Mouse (Mus musculus) monocyte, adult 5-6 weeks (primary cell): ENCODE results near the gene Klf6. TPM values are rescaled to one million over a fixed set of nuclear protein-coding genes. Genes with fewer than 3 reads are reported as not detected.

Experiments used
- ATAC-seq: fragments of 153-309, 156-312 bp; replicated peaks from 2 replicates; pipeline ENCODE4 v1.8.0; 2017; ENCODE audit warnings: mild to moderate bottlenecking; ENCODE audit not compliant: low TSS enrichment, insufficient number of reproducible peaks, severe bottlenecking, poor library complexity, low FRiP score
- total RNA-seq: library from RNA; stranded (forward); fragments of 200-1000, 200-491, 200-594 nt; gene quantifications from 3 replicates; pipeline ENCODE4 v1.2.3, GENCODE M21; 2017

Gene Klf6
- total RNA-seq, 1 experiment from 2014 or later = 525 TPM

GRCm38 (mm10) chr13:5862003-5862625 lies 832 bp downstream of the Klf6 start:
- no peak for ATAC-seq

DNA sequence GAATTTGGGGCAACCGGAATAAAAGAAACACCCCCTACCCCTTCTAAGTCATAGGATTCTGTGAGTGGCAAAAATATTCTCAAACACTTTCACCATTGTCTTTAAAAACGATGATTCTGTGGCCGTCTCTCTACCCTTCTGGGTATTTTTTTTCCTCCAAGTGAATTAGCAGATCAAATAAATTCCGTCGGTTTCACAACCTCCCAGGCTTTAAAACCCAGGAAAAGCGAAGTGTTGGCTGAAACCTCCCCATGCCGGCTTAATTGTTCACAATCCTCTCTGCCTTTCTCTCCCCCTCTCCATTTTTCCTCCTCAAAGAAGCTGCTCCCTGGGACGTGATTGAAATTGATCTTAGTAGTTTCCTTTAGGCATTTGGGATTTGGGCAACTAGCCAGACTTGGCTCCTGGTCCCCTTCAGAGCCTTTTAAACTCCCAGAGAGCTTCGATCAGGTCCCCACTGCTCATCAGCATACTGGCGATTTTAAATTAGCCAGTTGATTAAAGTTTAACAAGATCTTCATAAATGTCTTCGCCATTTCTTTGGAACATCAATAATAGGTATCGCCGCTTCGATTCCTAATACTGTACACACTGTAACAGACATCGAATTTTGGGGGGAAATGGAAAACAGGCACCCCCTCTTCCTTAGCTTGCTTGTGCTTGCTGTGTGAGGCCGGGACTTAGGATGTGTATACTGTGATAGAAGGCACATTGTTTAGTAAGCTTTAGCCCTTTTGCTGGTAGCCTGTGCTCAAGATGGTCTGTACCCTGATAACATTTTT lies 1.5 kb downstream of the Klf6 start:
- no peak for ATAC-seq

GRCm38 (mm10) chr13:5863408-5863891 lies 2.2 kb downstream of the Klf6 start:
- ATAC-seq = no peak

DNA sequence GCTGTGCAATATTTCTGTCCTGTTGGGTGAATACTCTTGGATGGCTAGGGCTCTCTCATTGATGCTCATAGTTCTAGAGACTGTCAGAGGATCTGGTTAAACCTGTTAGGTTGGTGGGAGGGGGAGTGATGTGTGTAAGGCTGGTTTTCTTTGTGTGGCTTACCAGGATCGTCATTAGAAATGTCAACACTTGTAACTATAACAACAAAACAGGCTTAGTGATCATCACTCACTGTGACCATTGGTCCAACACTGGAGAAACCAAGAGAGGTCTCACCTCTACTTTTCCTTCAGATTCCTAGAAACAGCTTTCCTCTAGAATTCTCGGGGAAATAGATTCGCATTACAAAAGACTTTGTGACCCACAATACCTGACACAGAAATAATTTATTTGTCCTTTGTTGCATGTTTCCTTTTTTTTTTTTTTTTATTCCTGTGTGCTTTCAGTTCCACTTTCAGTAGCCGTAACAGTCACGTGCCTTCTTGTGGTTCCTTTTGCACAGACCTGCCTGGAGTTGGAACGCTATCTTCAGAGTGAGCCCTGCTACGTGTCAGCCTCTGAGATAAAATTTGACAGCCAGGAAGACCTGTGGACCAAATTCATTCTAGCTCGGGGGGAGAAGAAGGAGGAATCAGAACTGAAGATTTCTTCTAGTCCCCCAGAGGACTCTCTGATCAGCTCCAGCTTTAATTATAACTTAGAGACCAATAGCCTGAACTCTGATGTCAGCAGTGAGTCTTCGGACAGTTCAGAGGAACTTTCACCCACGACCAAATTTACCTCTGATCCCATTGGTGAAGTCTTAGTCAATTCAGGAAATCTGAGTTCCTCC lies 3.2 kb downstream of the Klf6 start:
- peak; percentile 30; the same call in 1 of the 2 replicates for ATAC-seq

DNA sequence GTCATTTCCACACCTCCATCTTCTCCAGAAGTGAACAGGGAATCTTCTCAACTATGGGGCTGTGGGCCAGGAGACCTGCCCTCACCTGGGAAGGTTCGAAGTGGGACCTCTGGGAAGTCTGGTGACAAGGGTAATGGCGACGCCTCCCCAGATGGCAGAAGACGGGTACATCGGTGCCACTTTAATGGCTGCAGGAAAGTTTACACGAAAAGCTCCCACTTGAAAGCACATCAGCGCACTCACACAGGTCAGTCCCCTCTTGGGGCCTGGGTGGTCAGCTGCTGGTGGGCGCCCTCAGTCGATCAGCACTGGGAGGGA lies 3.8 kb downstream of the Klf6 start:
- no peak for ATAC-seq

DNA sequence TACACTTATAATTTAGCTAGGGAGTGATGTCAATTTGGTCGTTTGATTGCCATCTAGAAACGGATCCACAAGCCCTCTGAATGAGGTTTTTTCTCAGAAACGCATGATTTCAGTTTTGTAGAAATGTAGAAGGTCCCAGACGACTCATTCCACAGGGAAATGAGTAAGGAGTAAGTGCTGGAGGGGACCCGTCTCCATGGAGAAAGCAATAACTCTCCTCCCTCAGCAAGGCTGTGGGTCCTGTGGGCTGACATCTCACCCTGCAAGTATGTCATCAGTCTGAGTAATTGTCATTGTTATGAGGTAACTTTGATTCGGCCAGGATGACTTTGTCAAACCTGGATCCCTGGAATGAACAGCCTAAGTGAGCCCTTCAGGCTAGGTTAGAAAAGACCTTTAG lies 4.8 kb downstream of the Klf6 start:
- no peak for ATAC-seq

- ATAC-seq = no peak
Observed at GRCm38 (mm10) chr13:5866532-5866931, 5.2 kb downstream of the Klf6 start.

GRCm38 (mm10) chr13:5868376-5868775 lies 7.1 kb downstream of the Klf6 start:
- no peak for ATAC-seq

DNA sequence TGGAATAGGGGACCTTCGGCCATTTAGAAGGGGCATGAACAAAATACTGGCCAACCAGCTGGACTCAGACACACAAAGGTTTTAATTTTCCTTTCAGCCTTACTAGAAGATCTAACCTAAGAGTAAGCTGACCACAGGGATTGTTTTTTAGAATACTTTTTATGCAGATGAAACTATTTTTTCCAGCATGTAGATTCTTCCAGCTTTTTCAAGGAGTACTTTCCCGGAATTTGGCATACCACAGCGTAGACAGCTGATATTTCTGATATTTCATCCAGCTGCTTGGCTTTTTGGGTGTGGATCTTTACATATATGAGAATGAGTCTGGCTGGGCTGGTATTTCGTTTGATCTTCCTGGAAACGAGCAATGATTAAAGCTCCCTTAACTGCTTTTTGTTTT lies 8.2 kb downstream of the Klf6 start:
- no peak for ATAC-seq

- ATAC-seq = no peak
Observed at GRCm38 (mm10) chr13:5869842-5870241, 8.6 kb downstream of the Klf6 start.

- ATAC-seq = no peak
Observed at GRCm38 (mm10) chr13:5870382-5871272, 9.3 kb downstream of the Klf6 start.

GRCm38 (mm10) chr13:5871414-5871813 lies 10.1 kb downstream of the Klf6 start:
- ATAC-seq = no peak

DNA sequence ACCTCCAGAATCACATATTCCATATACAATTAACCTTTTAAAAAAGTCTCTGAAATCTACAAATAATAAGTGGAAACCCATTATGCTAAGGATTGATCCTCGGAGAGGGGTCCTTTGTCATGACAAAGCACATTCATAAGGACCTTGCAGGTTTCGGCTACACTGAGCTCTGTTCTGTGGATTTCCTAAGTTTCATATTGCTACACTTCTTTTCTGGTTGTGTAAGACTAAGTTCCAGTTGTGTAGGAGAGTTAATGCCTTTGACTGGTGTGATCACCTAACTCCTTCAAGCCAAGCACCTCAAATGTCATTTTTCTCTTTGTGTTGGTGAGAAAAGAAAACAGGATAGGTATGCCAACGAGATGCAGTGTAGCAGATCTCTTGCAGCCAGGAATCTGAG lies 12.4 kb downstream of the Klf6 start:
- no peak for ATAC-seq

DNA sequence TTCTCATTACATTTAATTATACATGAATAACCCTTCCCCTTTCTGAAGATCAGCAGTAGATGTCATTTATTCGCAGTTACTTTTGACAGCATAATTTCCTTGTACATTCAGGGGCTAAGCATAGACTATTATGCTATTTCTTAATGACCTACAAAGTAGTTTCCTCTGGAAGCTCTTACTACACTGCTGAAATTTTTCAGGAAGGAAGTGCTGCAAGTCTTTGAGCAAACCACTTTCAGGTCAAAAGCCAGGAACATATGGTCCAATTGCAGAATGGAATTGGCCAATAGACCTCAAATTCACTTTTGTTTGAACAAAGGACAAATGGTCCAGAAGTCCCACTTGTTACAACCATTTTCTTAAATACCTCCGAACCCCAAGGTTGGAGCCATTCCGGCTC lies 14.2 kb downstream of the Klf6 start:
- peak; percentile 48; the same call in 1 of the 2 replicates for ATAC-seq

- ATAC-seq = no peak
Observed at GRCm38 (mm10) chr13:5878748-5879147, 17.5 kb downstream of the Klf6 start.

DNA sequence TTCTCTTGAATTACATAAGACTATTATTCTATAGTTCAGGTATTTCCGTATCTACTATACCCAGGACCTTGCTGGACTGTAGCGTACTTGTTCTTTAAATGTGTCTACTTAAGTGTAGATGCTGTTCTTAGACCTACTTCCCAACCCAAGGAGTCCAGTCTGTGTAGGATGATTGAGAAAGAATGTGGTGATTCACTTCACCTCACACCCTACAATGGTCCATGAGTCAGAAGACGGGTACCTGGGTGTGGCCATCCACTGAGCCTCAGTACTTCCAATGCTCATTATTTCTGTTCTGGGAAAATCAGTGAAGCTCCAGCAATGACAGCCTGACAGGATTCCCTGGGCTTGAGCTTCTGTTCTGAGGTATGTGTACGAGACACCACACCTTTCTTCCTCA lies 25.5 kb downstream of the Klf6 start:
- ATAC-seq = peak; percentile 51; the same call in 1 of the 2 replicates

- peak; percentile 62 for ATAC-seq
Observed at GRCm38 (mm10) chr13:5888164-5888563, 26.9 kb downstream of the Klf6 start.

- ATAC-seq = peak; percentile 51; the same call in 1 of the 2 replicates
Observed at GRCm38 (mm10) chr13:5888731-5889130, 27.4 kb downstream of the Klf6 start.

GRCm38 (mm10) chr13:5890035-5890434 lies 28.8 kb downstream of the Klf6 start:
- no peak for ATAC-seq
